ENCODE assay signal across 9 mouse cellular contexts in the genomic region with DNA sequence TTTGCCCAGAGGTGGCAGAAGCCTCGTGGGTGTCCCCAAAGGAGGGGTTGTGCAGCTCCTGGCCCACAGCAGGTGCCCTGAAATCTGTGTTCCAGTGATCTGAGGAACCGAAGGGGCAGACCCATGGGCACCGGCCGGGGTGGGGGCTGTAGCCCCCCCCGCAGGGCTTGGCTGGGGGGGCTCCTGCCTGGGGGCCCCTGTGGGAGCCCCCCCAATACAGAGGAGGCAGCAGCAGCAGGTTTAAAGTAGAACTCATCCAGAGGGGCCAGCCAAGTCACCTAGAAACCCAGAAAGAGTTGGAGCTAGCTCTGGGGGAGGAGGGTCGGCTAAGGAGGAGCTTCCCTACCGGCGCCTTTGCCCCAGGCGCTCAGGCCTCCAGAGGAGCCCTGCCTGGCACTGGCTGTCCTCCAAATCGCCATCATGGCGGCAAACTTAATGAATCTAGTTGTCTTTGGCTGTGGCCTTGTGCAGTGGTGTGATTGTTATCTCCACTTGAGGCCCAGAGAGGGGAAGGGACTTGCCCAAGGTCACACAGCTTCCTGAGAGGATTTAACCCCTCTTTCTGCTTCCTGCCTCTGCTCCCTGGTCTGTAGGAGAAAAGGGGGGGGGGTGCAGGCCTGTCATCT. TPM values are rescaled to one million over a fixed set of nuclear protein-coding genes. Genes with fewer than 3 reads are reported as not detected.
DNase-seq lines count a peak whose midpoint lies in the region; ATAC-seq lines count a peak whose summit lies in the region.
"Had no signal": no experiment of that assay in that cellular context is flagged by ENCODE, and none has a peak within 500 bp of the region (broad histone marks: within the 10 kb centered on the region; RNA-seq: fewer than 3 reads in every experiment).

No protein-coding gene starts in this region.

- no peaks in the 10 kb centered on the region for H3K9me3 ChIP-seq in intestine, embryonic 16.5 days (ENCODE audit: control insufficient read depth, low read length)
- H3K9me3 ChIP-seq in stomach, embryonic 14.5 days (ENCODE audit: control insufficient read depth, low read depth, low read length) = no peaks in the 10 kb centered on the region

- 32% methylated on average over 11 of the region's 11 CpGs for WGBS in intestine, embryonic 16.5 days
- 18% methylated on average over 11 of the region's 11 CpGs for WGBS in stomach, embryonic 14.5 days

- no peaks in the 10 kb centered on the region for H3K27me3 ChIP-seq in intestine, embryonic 16.5 days (replicated peaks; ENCODE audit: control insufficient read depth, insufficient read depth, low read length)
- no peaks in the 10 kb centered on the region for H3K27me3 ChIP-seq in stomach, embryonic 14.5 days (ENCODE audit: control insufficient read depth, insufficient read depth, low read length)
- H3K27me3 ChIP-seq: Patski had no signal

- peaks cover 13% of the 10 kb centered on the region for H3K36me3 ChIP-seq in intestine, embryonic 16.5 days (ENCODE audit: control insufficient read depth, insufficient read depth, low read length)
- H3K36me3 ChIP-seq in stomach, embryonic 14.5 days (ENCODE audit: control insufficient read depth, insufficient read depth, low read length) = peaks cover 10% of the 10 kb centered on the region; the same call in 1 of the 2 replicates

- H3K27ac ChIP-seq in intestine, embryonic 16.5 days (ENCODE audit: low read length) = peak overlapping the region; percentile 96
- H3K27ac ChIP-seq in stomach, embryonic 14.5 days (ENCODE audit: low read length) = peak overlapping the region; percentile 39; the same call in 1 of the 2 replicates

- ATAC-seq in intestine, embryonic 16.5 days = no peak
- ATAC-seq in stomach, embryonic 14.5 days (ENCODE audit: insufficient number of reproducible peaks, insufficient read depth, low FRiP score, low read depth) = no peak

- H3K4me2 ChIP-seq in intestine, embryonic 16.5 days (ENCODE audit: low read depth, low read length) = peak overlapping the region; percentile 80
- H3K4me2 ChIP-seq in stomach, embryonic 14.5 days (replicated peaks; ENCODE audit: low read depth, low read length) = peak overlapping the region; percentile 94

- H3K4me1 ChIP-seq in intestine, embryonic 16.5 days (ENCODE audit: control insufficient read depth, insufficient read depth, low read length) = peaks cover 48% of the 10 kb centered on the region
- peaks cover 41% of the 10 kb centered on the region for H3K4me1 ChIP-seq in stomach, embryonic 14.5 days (ENCODE audit: control insufficient read depth, insufficient read depth, low read length)

- H3K4me3 ChIP-seq in intestine, embryonic 16.5 days (ENCODE audit: low read length) = peak overlapping the region; percentile 83
- no peak overlapping the region for H3K4me3 ChIP-seq in stomach, embryonic 14.5 days (ENCODE audit: low read depth, low read length)

- H3K9ac ChIP-seq in intestine, embryonic 16.5 days (ENCODE audit: low read depth, low read length) = peak overlapping the region; percentile 94
- H3K9ac ChIP-seq in stomach, embryonic 14.5 days (replicated peaks; ENCODE audit: low read depth, low read length) = peak overlapping the region; percentile 25; the same call in 1 of the 2 replicates

- DNase-seq in embryo, embryonic 10.5 days (ENCODE audit: low spot score) = peak; percentile 10
- DNase-seq in embryo, embryonic 9.5 days (ENCODE audit: extremely low spot score) = no peak
- DNase-seq in ovary, adult 18-20 months (ENCODE audit: low spot score) = peak; percentile 66
- DNase-seq in ovary, postnatal 10 days (ENCODE audit: low spot score) = no peak
- DNase-seq in natural killer cell, adult 2 months (ENCODE audit: low spot score in 2 of 2) = no peak
- no peak for DNase-seq in frontal cortex, postnatal 14 days (ENCODE audit: low spot score in 2 of 2)

RNA-seq across cellular contexts. Expression of a gene that starts 4.2 kb away (rescaled TPM):
- polyA plus RNA-seq in intestine, embryonic 16.5 days (2015; fragmentation: Nextera tagmentation; extraction: Ambion mirVana) = 57.9 and 58.2 TPM in 2 replicates
- polyA plus RNA-seq in stomach, embryonic 14.5 days (2014; fragmentation: Nextera tagmentation; extraction: Ambion mirVana) = 99.5 and 103 TPM in 2 replicates

RNA-seq across cellular contexts. Expression of a gene that starts 5.7 kb away (rescaled TPM):
- polyA plus RNA-seq in intestine, embryonic 16.5 days (2015; fragmentation: Nextera tagmentation; extraction: Ambion mirVana) = 198 and 222 TPM in 2 replicates
- polyA plus RNA-seq in stomach, embryonic 14.5 days (2014; fragmentation: Nextera tagmentation; extraction: Ambion mirVana) = 50.6 and 56.1 TPM in 2 replicates

RNA-seq across cellular contexts. Expression of a gene that starts 9.7 kb away (rescaled TPM):
- polyA plus RNA-seq in intestine, embryonic 16.5 days (2015; fragmentation: Nextera tagmentation; extraction: Ambion mirVana) = 176 and 195 TPM in 2 replicates
- polyA plus RNA-seq in stomach, embryonic 14.5 days (2014; fragmentation: Nextera tagmentation; extraction: Ambion mirVana) = 88.3 and 94.1 TPM in 2 replicates

RNA-seq across cellular contexts. Expression of a gene that starts 16.9 kb away (rescaled TPM):
- polyA plus RNA-seq in intestine, embryonic 16.5 days (2015; fragmentation: Nextera tagmentation; extraction: Ambion mirVana) = 18.3 and 21.5 TPM in 2 replicates
- 38.5 and 44.7 TPM in 2 replicates for polyA plus RNA-seq in stomach, embryonic 14.5 days (2014; fragmentation: Nextera tagmentation; extraction: Ambion mirVana)

RNA-seq across cellular contexts. Expression of a gene that starts 21.8 kb away (rescaled TPM):
- 26.9 and 29.5 TPM in 2 replicates for polyA plus RNA-seq in intestine, embryonic 16.5 days (2015; fragmentation: Nextera tagmentation; extraction: Ambion mirVana)
- 23.8 and 31.2 TPM in 2 replicates for polyA plus RNA-seq in stomach, embryonic 14.5 days (2014; fragmentation: Nextera tagmentation; extraction: Ambion mirVana)

Comparison
In these comparisons a context has a peak if more than half of its experiments do, and no peak if none do; other contexts are left out.
1. DNase-seq: peak in embryo, embryonic 10.5 days (single experiment) and ovary, adult 18-20 months (single experiment); none in embryo, embryonic 9.5 days (single experiment), ovary, postnatal 10 days (single experiment), natural killer cell, adult 2 months (0 of 2) and frontal cortex, postnatal 14 days (0 of 2).